Mouse (Mus musculus) retina, postnatal 7 days (tissue): ENCODE measurements around the gene Gsta4.
"Not testable (repeated sequence)": the region's sequence is repeated elsewhere in the genome, so short reads cannot be mapped to it uniquely, and the experiment has no call there.

ENCODE experiments used
- DNase-seq: peaks from one replicate; pipeline ENCODE4 v3.0.0-alpha.2; 2012; ENCODE audit warnings: low read depth, low spot score

Gsta4 gene

GRCm38 (mm10) chr9:78230461-78230860, 47.9 kb downstream of the Gsta4 start, which contains the start of gene Gsta1:
Gsta1 (plus strand) TSS chr9:78230656.
- not testable (repeated sequence) for DNase-seq

- DNase-seq: not testable (repeated sequence)
Measured at GRCm38 (mm10) chr9:78233121-78233695, 50.6 kb downstream of the Gsta4 start.

GRCm38 (mm10) chr9:78255683-78256470, 73.3 kb downstream of the Gsta4 start:
- not testable (repeated sequence) for DNase-seq

- not testable (repeated sequence) for DNase-seq
Measured at GRCm38 (mm10) chr9:78256914-78257313, 74.3 kb downstream of the Gsta4 start, which contains the start of gene Gm3776. Gm3776 (plus strand) TSS chr9:78257129.
